Mouse (Mus musculus) left cerebral cortex, postnatal 25 days (tissue): Measurements from ENCODE around the gene Copz1. TPM values are rescaled to one million over a fixed set of nuclear protein-coding genes. Genes with fewer than 3 reads are reported as not detected.
"Not testable (repeated sequence)": the region's sequence is repeated elsewhere in the genome, so short reads cannot be mapped to it uniquely, and the experiment has no call there.

ENCODE experiments used
- DNase-seq, 2 experiments: peaks; one replicate each; pipeline ENCODE4 v3.0.0; 2022; ENCODE audit warnings: low spot score in 2 of 2, mixed read lengths in 1 of 2
- intact Hi-C: fragments of 180-260 bp; cut with DNase I; formaldehyde crosslinking; loops from one replicate; pipeline ENCODE4 v1.15.1; 2025
- total RNA-seq, 2 experiments: library from RNA; stranded (reverse); gene quantifications; 2 replicates each; pipeline ENCODE4 v1.2.3; 2021

Copz1 gene
- total RNA-seq, 2 experiments from 2014 or later = 101 to 102 TPM

- intact Hi-C loops = loop anchor here (5.0 kb wide), 1 partner anchor 62 kb away; no protein-coding TSS in a partner anchor
- DNase-seq = not testable (repeated sequence)
Observed at GRCm38 (mm10) chr15:103249511-103249910, 23.0 kb upstream of the Copz1 start.

- no peak for DNase-seq
- intact Hi-C loops = loop anchor here (2.0 kb wide), 1 partner anchor 57 kb away; no protein-coding TSS in a partner anchor
Observed at GRCm38 (mm10) chr15:103250195-103250740, 22.2 kb upstream of the Copz1 start.

- intact Hi-C loops = loop anchor here (2.0 kb wide), 1 partner anchor 55 kb away; no protein-coding TSS in a partner anchor
- DNase-seq = no peak
Observed at GRCm38 (mm10) chr15:103251595-103251994, 20.9 kb upstream of the Copz1 start.

GRCm38 (mm10) chr15:103252660-103253059 lies 19.9 kb upstream of the Copz1 start:
- intact Hi-C loops = no loop called here
- DNase-seq = no peak

GRCm38 (mm10) chr15:103253352-103253751 lies 19.2 kb upstream of the Copz1 start:
- intact Hi-C loops = no loop called here
- no peak for DNase-seq

GRCm38 (mm10) chr15:103255169-103255568 lies 17.3 kb upstream of the Copz1 start:
- intact Hi-C loops = no loop called here
- DNase-seq = no peak

GRCm38 (mm10) chr15:103256210-103256986 lies 16.1 kb upstream of the Copz1 start:
- intact Hi-C loops = no loop called here
- no peak for DNase-seq

- intact Hi-C loops = no loop called here
- no peak for DNase-seq
Observed at GRCm38 (mm10) chr15:103257790-103258728, 14.5 kb upstream of the Copz1 start, which contains the start of gene Nfe2. Nfe2 (minus strand) TSS chr15:103258403.

- no peak for DNase-seq
- intact Hi-C loops = no loop called here
Observed at GRCm38 (mm10) chr15:103259162-103259561, 13.4 kb upstream of the Copz1 start.

GRCm38 (mm10) chr15:103259989-103260388 lies 12.5 kb upstream of the Copz1 start:
- DNase-seq = no peak
- intact Hi-C loops = no loop called here

GRCm38 (mm10) chr15:103264794-103265193 lies 7.7 kb upstream of the Copz1 start:
- intact Hi-C loops = no loop called here
- DNase-seq = no peak

GRCm38 (mm10) chr15:103268903-103269302 lies 3.6 kb upstream of the Copz1 start:
- intact Hi-C loops = no loop called here
- DNase-seq = no peak

- intact Hi-C loops, DNase-seq: not testable (repeated sequence)
Observed at GRCm38 (mm10) chr15:103275943-103276342, 3.4 kb downstream of the Copz1 start.

GRCm38 (mm10) chr15:103277949-103278348 lies 5.4 kb downstream of the Copz1 start:
- DNase-seq = no peak
- intact Hi-C loops = no loop called here

GRCm38 (mm10) chr15:103279750-103280149 lies 7.2 kb downstream of the Copz1 start:
- intact Hi-C loops = no loop called here
- no peak for DNase-seq

GRCm38 (mm10) chr15:103280817-103281464 lies 8.4 kb downstream of the Copz1 start:
- no peak for DNase-seq
- intact Hi-C loops = no loop called here

- intact Hi-C loops = no loop called here
- DNase-seq = no peak
Observed at GRCm38 (mm10) chr15:103281465-103282205, 9.1 kb downstream of the Copz1 start.

GRCm38 (mm10) chr15:103284066-103284465 lies 11.6 kb downstream of the Copz1 start:
- no peak for DNase-seq
- intact Hi-C loops = loop anchor here (2.0 kb wide), 1 partner anchor 23 kb away; no protein-coding TSS in a partner anchor

GRCm38 (mm10) chr15:103284647-103285046 lies 12.1 kb downstream of the Copz1 start:
- DNase-seq = no peak
- intact Hi-C loops = loop anchor here (2.0 kb wide), 1 partner anchor 22 kb away; no protein-coding TSS in a partner anchor
